Mouse (Mus musculus) MEL (cell line): Measurements from ENCODE around the gene Alg9.

ENCODE experiments used
- CHD2 ChIP-seq: IDR thresholded peaks from 2 replicates; pipeline ENCODE4 v1.6.1; 2011; ENCODE audit warnings: low read length, improper control_type of control experiment
- CTCF ChIP-seq, 3 experiments: IDR thresholded peaks in 2 of 3; conservative IDR thresholded peaks in 1 of 3; 2 replicates each; pipeline ENCODE4 v1.5.1; 2011 to 2012; ENCODE audit warnings: low read length in 3 of 3, low read depth in 2 of 3, mild to moderate bottlenecking in 2 of 3, improper control_type of control experiment in 1 of 3, inconsistent platforms in 1 of 3, mixed read lengths in 1 of 3, moderate library complexity in 1 of 3; ENCODE audit not compliant: control insufficient read depth in 1 of 3, insufficient read depth in 1 of 3, poor library complexity in 1 of 3, severe bottlenecking in 1 of 3
- EP300 ChIP-seq, 2 experiments: IDR thresholded peaks; 2 replicates each; pipeline ENCODE4 v1.6.1; 2011; ENCODE audit warnings: improper control_type of control experiment in 2 of 2, low read length in 2 of 2, low read depth in 1 of 2, mild to moderate bottlenecking in 1 of 2
- ETS1 ChIP-seq: IDR thresholded peaks from 2 replicates; pipeline ENCODE4 v1.6.1; 2012; ENCODE audit warnings: low read depth, mild to moderate bottlenecking, inconsistent platforms, low read length, improper control_type of control experiment, moderate library complexity
- POLR2A ChIP-seq, 2 experiments: IDR thresholded peaks; 2 replicates each; pipeline ENCODE4 v1.6.1; 2011 to 2012; ENCODE audit warnings: low read length in 2 of 2, mild to moderate bottlenecking in 2 of 2, control low read depth in 1 of 2, improper control_type of control experiment in 1 of 2, low read depth in 1 of 2, moderate library complexity in 1 of 2; ENCODE audit not compliant: control insufficient read depth in 1 of 2, insufficient read depth in 1 of 2, poor library complexity in 1 of 2
- POLR2AphosphoS2 ChIP-seq: IDR thresholded peaks from 2 replicates; pipeline ENCODE4 v1.6.1; 2011; ENCODE audit warnings: low read length, improper control_type of control experiment

- TF ChIP-seq POLR2AphosphoS2 (no peak), EP300 (IDR thresholded peaks at IDR 0.05; ENCODE audit: low read depth in 1 of 2, low read length in 2 of 2) (no peak), POLR2A (IDR thresholded peaks at IDR 0.05; ENCODE audit: control insufficient read depth in 1 of 2, insufficient read depth in 1 of 2, low read depth in 1 of 2, low read length in 2 of 2, poor library complexity in 1 of 2) (no peak), CTCF (IDR thresholded peaks at IDR 0.05 in 2 of 3, conservative IDR thresholded peaks at IDR 0.05 in 1 of 3; ENCODE audit: control insufficient read depth in 1 of 3, insufficient read depth in 1 of 3, low read depth in 2 of 3, low read length in 3 of 3, poor library complexity in 1 of 3, severe bottlenecking in 1 of 3) (no peak), CHD2 (no peak), ETS1 (no peak)
Measured at GRCm38 (mm10) chr9:50874031-50874430, 99.2 kb downstream of the Alg9 start.
